Mouse (Mus musculus) thymus, adult 2 months (tissue): ENCODE results near the gene Gpc5.

Experiments used
- CTCF ChIP-seq: fragments of 200-500 bp; IDR thresholded peaks from 2 replicates; pipeline ENCODE4 v1.5.1; 2012; ENCODE audit warnings: mild to moderate bottlenecking, control low read depth, low read length, moderate library complexity, borderline replicate concordance; ENCODE audit not compliant: control insufficient read depth, poor library complexity, insufficient read depth; ENCODE audit errors: extremely low read depth
- POLR2A ChIP-seq: fragments of 200-500 bp; IDR thresholded peaks from 2 replicates; pipeline ENCODE4 v1.6.1; 2012; ENCODE audit warnings: mild to moderate bottlenecking, low read length, control low read depth, moderate library complexity; ENCODE audit not compliant: control insufficient read depth, poor library complexity, insufficient read depth; ENCODE audit errors: extremely low read depth

- TF ChIP-seq CTCF (no peak), POLR2A (no peak)
Observed at GRCm38 (mm10) chr14:115410881-115411280, 318.9 kb downstream of the Gpc5 start.
